Mouse (Mus musculus): ENCODE results near the gene Nfkbid. TPM values are rescaled to one million over a fixed set of nuclear protein-coding genes. Genes with fewer than 3 reads are reported as not detected.
A peak's percentile ranks its signal among the peaks of the same experiment; 100 is the strongest.

The Nfkbid gene
- polyA plus RNA-seq, 1 experiment from 2014 or later: 0.76 TPM

- no peak for ATAC-seq (replicated peaks; ENCODE audit: insufficient number of reproducible peaks, insufficient read depth, low FRiP score, low read depth)
These were observed 8.7 kb downstream of the Nfkbid start for GRCm38 (mm10) chr7:30430191-30430590.

GRCm38 (mm10) chr7:30431793-30432192 is 10.3 kb downstream of the Nfkbid start:
- no peak overlapping the region for H3K9ac ChIP-seq
- no peaks in the 10 kb centered on the region for H3K4me1 ChIP-seq (replicated peaks)
- 7% methylated on average over 3 of the region's 3 CpGs for WGBS
- H3K27me3 ChIP-seq: peaks cover 17% of the 10 kb centered on the region
- no peak for ATAC-seq (replicated peaks; ENCODE audit: insufficient number of reproducible peaks, insufficient read depth, low FRiP score, low read depth)
- H3K27ac ChIP-seq: no peak overlapping the region
- no peaks in the 10 kb centered on the region for H3K9me3 ChIP-seq (replicated peaks)
- H3K4me3 ChIP-seq: no peak overlapping the region
- H3K4me2 ChIP-seq: no peak overlapping the region
- H3K36me3 ChIP-seq: no peaks in the 10 kb centered on the region

More at GRCm38 (mm10) chr7:30430191-30430590, 8.7 kb downstream of the Nfkbid start:
- no peaks in the 10 kb centered on the region for H3K9me3 ChIP-seq (replicated peaks)
- H3K4me1 ChIP-seq (replicated peaks): no peaks in the 10 kb centered on the region
- H3K27me3 ChIP-seq: peaks cover 2% of the 10 kb centered on the region
- H3K4me3 ChIP-seq: no peak overlapping the region
- H3K36me3 ChIP-seq: 0 out of 2 replicates have a peak, but pooled peaks cover 4% of the 10 kb centered on the region
- no peak overlapping the region for H3K4me2 ChIP-seq
- WGBS: 33% methylated on average over 2 of the region's 2 CpGs
- no peak overlapping the region for H3K27ac ChIP-seq
- H3K9ac ChIP-seq: no peak overlapping the region

GRCm38 (mm10) chr7:30434238-30434637 is 12.7 kb downstream of the Nfkbid start:
- Histone ChIP-seq H3K36me3 (no peaks in the 10 kb centered on the region), H3K9me3 (replicated peaks) (no peaks in the 10 kb centered on the region), H3K27me3 (peaks cover 33% of the 10 kb centered on the region), H3K27ac (no peak overlapping the region), H3K4me1 (replicated peaks) (no peaks in the 10 kb centered on the region), H3K4me3 (no peak overlapping the region), H3K9ac (no peak overlapping the region), H3K4me2 (no peak overlapping the region)
- ATAC-seq (replicated peaks; ENCODE audit: insufficient number of reproducible peaks, insufficient read depth, low FRiP score, low read depth): no peak
- WGBS: 3% methylated on average over 10 of the region's 10 CpGs

- Histone ChIP-seq H3K27ac (no peak overlapping the region), H3K4me2 (no peak overlapping the region), H3K4me1 (replicated peaks) (no peaks in the 10 kb centered on the region), H3K4me3 (no peak overlapping the region), H3K36me3 (no peaks in the 10 kb centered on the region), H3K27me3 (peaks cover 37% of the 10 kb centered on the region), H3K9me3 (replicated peaks) (no peaks in the 10 kb centered on the region), H3K9ac (no peak overlapping the region)
- ATAC-seq (replicated peaks; ENCODE audit: insufficient number of reproducible peaks, insufficient read depth, low FRiP score, low read depth): no peak
- 67% methylated on average over 10 of the region's 10 CpGs for WGBS
These were observed 13.2 kb downstream of the Nfkbid start for GRCm38 (mm10) chr7:30434701-30435100.

DNA sequence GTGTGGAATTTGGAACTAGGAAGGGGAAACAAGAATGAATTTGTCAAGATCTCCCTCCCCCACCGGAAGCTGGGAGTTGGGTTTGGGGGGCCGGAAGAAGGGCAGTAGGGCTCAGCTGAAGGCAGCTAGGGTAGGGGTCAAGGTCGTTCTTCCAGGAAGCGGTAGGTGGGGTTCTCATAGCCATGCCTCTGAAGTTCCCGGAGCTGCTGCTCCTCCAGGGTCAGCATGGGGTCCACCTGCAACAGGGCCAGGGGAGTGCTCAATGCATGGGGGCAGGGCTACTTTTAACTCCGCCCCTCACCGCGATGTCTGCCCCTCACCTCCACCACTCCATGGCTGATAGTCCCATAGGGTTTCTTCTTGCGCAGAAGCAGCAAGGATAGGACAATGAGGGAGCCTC is 13.6 kb downstream of the Nfkbid start:
- Histone ChIP-seq H3K4me3 (no peak overlapping the region), H3K36me3 (no peaks in the 10 kb centered on the region), H3K27me3 (peaks cover 42% of the 10 kb centered on the region), H3K4me1 (replicated peaks) (no peaks in the 10 kb centered on the region), H3K9me3 (replicated peaks) (no peaks in the 10 kb centered on the region), H3K9ac (no peak overlapping the region), H3K27ac (no peak overlapping the region), H3K4me2 (no peak overlapping the region)
- 48% methylated on average over 9 of the region's 9 CpGs for WGBS
- ATAC-seq (replicated peaks; ENCODE audit: insufficient number of reproducible peaks, insufficient read depth, low FRiP score, low read depth): no peak

DNA sequence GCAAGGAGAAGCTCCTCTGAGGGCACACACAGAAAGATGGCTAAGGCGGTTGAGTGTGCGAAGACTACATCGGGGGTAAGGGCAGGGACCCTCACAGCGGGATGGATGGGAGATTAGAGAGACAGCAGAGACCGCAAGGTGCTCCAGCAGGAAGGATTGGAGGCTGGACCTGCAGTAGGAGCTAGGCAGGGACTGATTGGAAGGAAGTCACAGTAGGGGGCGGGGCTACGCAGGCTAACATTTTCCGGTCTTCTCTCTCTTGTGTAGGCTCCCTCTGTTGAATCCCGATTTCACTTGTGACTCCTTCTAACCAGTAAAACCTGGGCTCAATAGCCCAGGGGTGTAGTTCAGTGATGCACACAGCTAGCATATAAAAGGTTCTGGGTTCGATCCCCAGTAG is 15.3 kb downstream of the Nfkbid start:
- peaks cover 51% of the 10 kb centered on the region for H3K27me3 ChIP-seq
- 20% methylated on average over 10 of the region's 10 CpGs for WGBS

GRCm38 (mm10) chr7:30439734-30440133 is 18.2 kb downstream of the Nfkbid start:
- ATAC-seq (replicated peaks; ENCODE audit: insufficient number of reproducible peaks, insufficient read depth, low FRiP score, low read depth): no peak
- no peak overlapping the region for H3K4me3 ChIP-seq
- peaks cover 8% of the 10 kb centered on the region for H3K4me1 ChIP-seq (replicated peaks)
- no peaks in the 10 kb centered on the region for H3K9me3 ChIP-seq (replicated peaks)
- no peak overlapping the region for H3K27ac ChIP-seq
- 75% methylated on average over 13 of the region's 13 CpGs for WGBS
- no peaks in the 10 kb centered on the region for H3K36me3 ChIP-seq
- no peak overlapping the region for H3K9ac ChIP-seq
- H3K27me3 ChIP-seq: peaks cover 79% of the 10 kb centered on the region
- H3K4me2 ChIP-seq: no peak overlapping the region

More for the DNA sequence above, 15.3 kb downstream of the Nfkbid start:
- no peak for ATAC-seq (replicated peaks; ENCODE audit: insufficient number of reproducible peaks, insufficient read depth, low FRiP score, low read depth)
- Histone ChIP-seq H3K9ac (no peak overlapping the region), H3K27ac (no peak overlapping the region), H3K4me3 (no peak overlapping the region), H3K9me3 (replicated peaks) (no peaks in the 10 kb centered on the region), H3K4me2 (no peak overlapping the region), H3K36me3 (no peaks in the 10 kb centered on the region), H3K4me1 (replicated peaks) (no peaks in the 10 kb centered on the region)

- ATAC-seq (replicated peaks; ENCODE audit: insufficient number of reproducible peaks, insufficient read depth, low FRiP score, low read depth): no peak
- Histone ChIP-seq H3K27ac (no peak overlapping the region), H3K4me2 (no peak overlapping the region), H3K4me3 (no peak overlapping the region), H3K9me3 (replicated peaks) (no peaks in the 10 kb centered on the region), H3K27me3 (peaks cover 82% of the 10 kb centered on the region), H3K4me1 (replicated peaks) (peaks cover 13% of the 10 kb centered on the region), H3K36me3 (no peaks in the 10 kb centered on the region), H3K9ac (no peak overlapping the region)
- whole genome bisulfite sequencing: 20% methylated on average over 5 of the region's 5 CpGs
These were observed 19.2 kb downstream of the Nfkbid start for GRCm38 (mm10) chr7:30440697-30441096.

DNA sequence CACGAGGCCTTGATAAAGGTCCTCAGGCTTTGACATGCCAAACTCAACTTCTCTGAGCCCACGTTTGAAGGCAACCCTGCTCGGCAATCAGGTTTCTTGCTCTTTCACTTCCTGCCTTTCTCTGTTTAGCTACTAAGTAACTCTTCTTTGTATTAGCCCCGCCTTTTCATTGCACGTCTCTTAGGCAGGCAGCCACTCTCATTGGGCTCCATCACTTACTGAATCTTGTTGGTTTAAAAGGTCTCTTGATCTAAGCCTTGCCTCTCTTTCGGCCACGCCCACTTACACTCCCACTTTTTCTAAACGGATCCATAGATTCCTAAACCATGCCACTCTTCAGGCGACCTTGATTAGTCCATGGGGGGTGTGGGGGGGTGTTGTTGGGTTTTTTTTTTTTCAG is 22.2 kb downstream of the Nfkbid start:
- no peak for ATAC-seq (replicated peaks; ENCODE audit: insufficient number of reproducible peaks, insufficient read depth, low FRiP score, low read depth)
- peak overlapping the region; percentile 95 for H3K4me2 ChIP-seq
- H3K36me3 ChIP-seq: no peaks in the 10 kb centered on the region
- H3K27ac ChIP-seq: no peak overlapping the region
- H3K27me3 ChIP-seq: peaks cover 80% of the 10 kb centered on the region
- H3K9ac ChIP-seq: no peak overlapping the region
- H3K4me3 ChIP-seq: no peak overlapping the region
- 27% methylated on average over 9 of the region's 9 CpGs for WGBS
- H3K9me3 ChIP-seq (replicated peaks): no peaks in the 10 kb centered on the region
- H3K4me1 ChIP-seq (replicated peaks): peaks cover 13% of the 10 kb centered on the region

DNA sequence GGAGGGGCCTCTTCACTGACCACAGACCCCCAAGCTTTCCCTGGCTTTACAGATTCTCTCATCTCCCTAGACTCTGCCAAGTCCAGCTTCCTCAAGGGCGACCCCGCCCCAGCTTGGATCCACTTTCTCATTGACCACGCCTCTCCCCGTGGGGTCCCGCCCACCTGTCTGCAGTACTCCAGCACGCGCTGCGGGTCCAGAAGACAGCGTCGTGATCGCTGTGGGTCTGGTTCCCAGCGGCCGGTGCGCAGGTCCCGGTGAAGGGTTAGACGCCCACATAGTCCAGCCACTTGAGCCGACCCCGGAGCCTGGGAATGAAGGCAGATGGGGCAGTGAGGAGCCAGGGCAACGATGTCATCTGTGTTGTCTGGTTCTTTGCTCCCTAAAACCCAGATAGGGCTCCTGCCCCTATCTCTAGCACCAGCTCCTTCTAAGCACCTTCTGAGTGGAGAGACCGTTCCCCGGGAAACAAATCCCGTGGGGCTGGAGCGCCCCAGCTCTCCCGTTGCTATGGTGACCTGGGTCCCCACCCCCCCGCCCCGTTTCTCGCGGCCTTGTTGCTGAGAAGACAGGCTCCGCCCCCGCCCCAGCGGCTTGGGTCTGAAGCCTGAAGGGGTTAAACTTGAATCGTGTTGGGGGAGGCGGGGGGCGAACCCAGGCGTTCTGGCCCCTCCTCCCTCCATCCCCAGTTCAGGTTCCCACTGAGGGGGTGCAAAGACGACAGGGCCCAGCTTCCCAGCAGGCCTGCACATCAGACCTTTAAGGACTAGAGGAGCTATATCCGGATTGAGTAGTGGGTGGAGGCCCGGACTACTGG is 22.8 kb downstream of the Nfkbid start:
- peaks cover 74% of the 10 kb centered on the region for H3K27me3 ChIP-seq
- 1% methylated on average over 38 of the region's 38 CpGs for whole genome bisulfite sequencing
- H3K36me3 ChIP-seq: no peaks in the 10 kb centered on the region
- peak overlapping the region; percentile 58; the same call in 1 of the 2 replicates for H3K9ac ChIP-seq
- ATAC-seq (replicated peaks; ENCODE audit: insufficient number of reproducible peaks, insufficient read depth, low FRiP score, low read depth): 0 out of 2 replicates have a peak, but pooled peaks have one; percentile 21
- peak overlapping the region; percentile 66 for H3K4me3 ChIP-seq
- peak overlapping the region; percentile 95 for H3K4me2 ChIP-seq
- peaks cover 13% of the 10 kb centered on the region for H3K4me1 ChIP-seq (replicated peaks)
- no peaks in the 10 kb centered on the region for H3K9me3 ChIP-seq (replicated peaks)
- no peak overlapping the region for H3K27ac ChIP-seq

DNA sequence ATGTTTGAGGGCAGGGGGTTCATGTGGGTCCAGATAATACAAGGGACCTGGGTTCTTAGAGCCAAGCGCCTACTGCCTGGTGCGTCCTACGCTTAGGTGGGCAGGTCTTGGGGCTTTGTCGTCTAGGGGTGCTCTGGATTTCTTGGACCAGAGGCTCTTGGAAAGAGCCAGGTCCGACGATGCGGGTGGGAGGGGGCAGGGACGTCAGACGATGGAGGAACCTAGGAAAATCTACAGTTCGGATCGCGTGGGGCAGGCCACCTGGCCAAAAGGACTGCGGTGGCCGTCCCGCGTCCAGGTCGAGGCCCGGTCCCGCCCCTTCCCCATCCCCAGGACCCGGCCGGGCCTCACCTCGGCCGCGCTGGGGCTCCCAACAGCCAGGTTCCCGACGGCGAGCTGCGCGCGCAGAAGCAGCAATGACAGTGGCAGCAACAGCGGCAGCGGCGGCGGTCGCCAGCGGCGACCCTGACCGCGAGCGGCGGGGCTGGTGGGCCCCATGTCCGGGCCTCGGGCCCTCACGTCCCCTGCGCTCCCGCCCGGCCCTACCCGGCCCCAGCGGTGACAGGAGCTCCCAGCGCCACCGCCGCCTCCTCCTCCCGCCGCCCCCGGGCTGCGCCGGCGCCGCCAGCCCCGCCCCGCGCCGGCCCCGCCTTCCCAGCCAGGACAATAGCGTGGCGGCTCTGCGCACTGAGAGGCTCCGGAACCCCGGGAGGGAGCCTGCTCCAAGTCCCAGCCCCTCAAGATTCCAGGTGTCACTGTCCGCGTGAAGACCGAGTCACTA is 23.6 kb downstream of the Nfkbid start, which contains the start of gene Aplp1:
Gene Aplp1 (minus strand): TSS at position 565 of the 781 bp plus-strand sequence.
- Histone ChIP-seq H3K4me3 (peak within 1 kb of the TSS; percentile 66), H3K4me1 (replicated peaks) (peaks cover 13% of the 10 kb centered on the region), H3K36me3 (no peaks in the 10 kb centered on the region), H3K9me3 (replicated peaks) (no peaks in the 10 kb centered on the region), H3K4me2 (peak within 1 kb of the TSS; percentile 95), H3K27ac (no peak within 1 kb of the TSS), H3K27me3 (peaks cover 73% of the 10 kb centered on the region), H3K9ac (peak within 1 kb of the TSS; percentile 58)
- peak; percentile 70 for ATAC-seq (replicated peaks; ENCODE audit: insufficient number of reproducible peaks, insufficient read depth, low FRiP score, low read depth)
- WGBS: under 1% methylated on average over 64 of the region's 72 CpGs
